Mouse (Mus musculus) spleen, postnatal 4 days (tissue): ENCODE results near the gene Dazap1.
A peak's percentile ranks its signal among the peaks of the same experiment; 100 is the strongest.

Experiments used
- DNase-seq, 2 experiments: peaks; one replicate each; pipeline ENCODE4 v3.0.0; 2022; ENCODE audit warnings: low spot score in 2 of 2

Dazap1 gene

GRCm38 (mm10) chr10:80322811-80323211 lies 61.5 kb downstream of the Dazap1 start:
- DNase-seq = peak in 1 of 2 experiments; percentile 55

GRCm38 (mm10) chr10:80323261-80324119 lies 62.2 kb downstream of the Dazap1 start:
- DNase-seq = peak; percentile 80 to 88

GRCm38 (mm10) chr10:80324120-80325037 lies 63.1 kb downstream of the Dazap1 start:
- DNase-seq = no peak

GRCm38 (mm10) chr10:80325045-80325444 lies 63.8 kb downstream of the Dazap1 start:
- no peak for DNase-seq

GRCm38 (mm10) chr10:80329273-80330081 lies 68.2 kb downstream of the Dazap1 start, which contains the start of the genes Pcsk4 and Reep6:
Gene Pcsk4, minus strand, starts transcription at chr10:80329498.
Gene Reep6, plus strand, starts transcription at chr10:80329953.
- DNase-seq = peak; percentile 95 to 97

GRCm38 (mm10) chr10:80330084-80330483 lies 68.8 kb downstream of the Dazap1 start:
- no peak for DNase-seq

GRCm38 (mm10) chr10:80330888-80331287 lies 69.6 kb downstream of the Dazap1 start:
- peak in 1 of 2 experiments; percentile 14 for DNase-seq

- DNase-seq = peak; percentile 73 to 81
Measured at GRCm38 (mm10) chr10:80331636-80332524, 70.6 kb downstream of the Dazap1 start.

- peak in 1 of 2 experiments; percentile 16 for DNase-seq
Measured at GRCm38 (mm10) chr10:80332525-80332989, 71.3 kb downstream of the Dazap1 start.

GRCm38 (mm10) chr10:80336263-80336662 lies 75.0 kb downstream of the Dazap1 start:
- no peak for DNase-seq
